Mouse (Mus musculus) megakaryocyte-erythroid progenitor cell, adult 5-6 weeks (primary cell): ENCODE data around the gene Serinc5. TPM values are rescaled to one million over a fixed set of nuclear protein-coding genes. Genes with fewer than 3 reads are reported as not detected.
A peak's percentile ranks its signal among the peaks of the same experiment; 100 is the strongest.

Source experiments
- ATAC-seq: replicated peaks from 2 replicates; pipeline ENCODE4 v1.8.0; 2016; ENCODE audit warnings: mild to moderate bottlenecking, inconsistent platforms; ENCODE audit not compliant: severe bottlenecking, poor library complexity, low FRiP score, low TSS enrichment
- total RNA-seq, 2 experiments: library from RNA; stranded (forward) in 1 of 2; stranded (reverse) in 1 of 2; fragments of 200-1000, 215-1000 nt in 1 of 2; fragments of >200 nt in 1 of 2; fragmentation: Nextera tagmentation in 1 of 2; gene quantifications; 2 replicates each; pipeline ENCODE4 v1.2.3; 2014 to 2017

Serinc5 gene
- total RNA-seq, 2 experiments from 2014 or later, result 23.7 to 34.0 TPM

DNA sequence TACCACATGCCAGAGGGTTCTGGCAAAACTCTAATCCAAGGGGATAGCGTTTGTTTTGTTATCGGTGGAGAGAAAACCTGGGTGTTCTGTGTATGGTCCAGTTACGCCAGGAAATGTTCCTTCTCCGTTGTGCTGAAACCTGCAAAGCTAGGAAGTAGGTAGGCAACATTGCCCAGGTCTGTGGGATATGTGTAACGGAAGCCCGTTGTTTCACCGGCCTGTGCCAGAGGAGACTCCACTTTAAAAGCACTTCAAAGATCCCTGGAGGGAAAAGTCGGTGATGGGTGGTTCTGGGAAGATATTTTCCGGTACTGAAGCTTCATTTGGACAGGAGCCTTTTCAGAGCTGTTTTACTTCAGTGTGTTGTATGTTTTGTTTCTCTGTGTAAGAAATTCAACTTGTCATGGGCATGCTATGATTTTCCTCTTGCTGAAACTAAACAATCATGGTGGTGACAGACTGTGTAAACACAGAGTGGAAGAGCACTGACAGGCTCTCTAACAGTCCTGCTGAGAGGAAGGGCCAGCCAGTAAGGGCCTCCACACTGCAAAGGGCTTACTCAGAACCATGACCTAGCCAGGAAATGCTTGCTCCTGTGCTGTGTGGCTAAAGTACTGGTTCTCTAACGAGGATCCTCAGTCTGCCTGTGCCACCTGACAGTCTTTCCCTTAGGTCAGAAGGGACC is 83.1 kb downstream of the Serinc5 start:
- no peak for ATAC-seq

GRCm38 (mm10) chr13:92696491-92696939 is 85.6 kb downstream of the Serinc5 start:
- no peak for ATAC-seq

- ATAC-seq, result no peak
These were observed 86.2 kb downstream of the Serinc5 start for GRCm38 (mm10) chr13:92697141-92697540.

DNA sequence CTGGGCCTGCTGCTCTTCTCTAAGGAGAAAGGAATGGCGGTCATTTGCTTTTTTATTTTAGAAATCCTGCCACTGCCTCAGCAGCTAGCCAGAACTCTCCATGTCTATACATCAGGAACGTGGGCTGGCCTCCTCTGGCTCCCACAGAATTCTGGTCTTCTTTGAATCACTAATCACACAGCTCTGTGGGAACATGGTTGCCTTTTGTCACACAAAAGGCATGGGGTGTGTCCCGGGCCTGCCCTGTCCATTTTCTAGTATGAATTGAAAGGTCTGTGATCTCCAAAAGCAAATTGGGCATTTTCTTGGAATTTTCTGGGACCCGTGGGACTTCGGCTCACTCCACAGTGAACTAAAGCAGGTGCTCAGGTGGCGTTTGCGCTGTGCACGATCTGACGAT is 87.9 kb downstream of the Serinc5 start:
- no peak for ATAC-seq

DNA sequence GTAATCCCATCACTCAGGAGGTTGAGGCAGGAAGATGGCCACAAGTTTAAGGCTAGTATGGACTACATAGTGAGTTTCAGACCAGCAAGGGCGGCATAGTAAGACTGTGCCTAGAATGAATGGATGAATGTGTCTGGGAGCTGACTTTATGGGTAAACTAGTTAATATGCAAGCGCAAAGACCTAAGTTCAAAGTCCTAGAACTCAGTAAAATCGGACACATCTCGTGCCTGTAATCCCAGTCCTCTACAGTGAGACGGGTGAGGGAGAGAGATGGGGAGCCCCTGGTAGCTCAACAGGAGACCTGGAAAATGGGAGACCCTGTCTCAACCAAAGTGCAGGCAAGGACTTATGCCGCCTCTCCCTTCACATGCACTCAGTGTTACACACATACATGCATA is 88.5 kb downstream of the Serinc5 start:
- ATAC-seq, result no peak

DNA sequence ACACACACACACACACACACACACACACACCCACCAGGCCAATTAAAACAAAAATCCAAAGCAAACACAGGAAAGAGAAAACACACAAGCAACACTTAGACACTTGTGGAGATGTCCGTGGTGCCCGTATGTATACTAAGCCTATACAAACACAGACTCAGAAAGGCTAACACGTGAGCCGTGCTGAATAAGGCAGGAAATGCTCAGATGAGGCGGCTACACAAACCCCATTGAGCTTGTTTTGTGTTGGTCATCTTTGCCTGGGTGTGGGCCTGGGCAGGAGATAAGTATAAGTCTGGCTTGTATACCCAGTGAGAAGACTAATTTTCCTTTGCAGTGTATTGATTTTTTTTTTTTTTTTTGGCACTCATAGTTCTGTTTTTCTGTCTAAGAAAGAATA is 91.1 kb downstream of the Serinc5 start:
- no peak for ATAC-seq

DNA sequence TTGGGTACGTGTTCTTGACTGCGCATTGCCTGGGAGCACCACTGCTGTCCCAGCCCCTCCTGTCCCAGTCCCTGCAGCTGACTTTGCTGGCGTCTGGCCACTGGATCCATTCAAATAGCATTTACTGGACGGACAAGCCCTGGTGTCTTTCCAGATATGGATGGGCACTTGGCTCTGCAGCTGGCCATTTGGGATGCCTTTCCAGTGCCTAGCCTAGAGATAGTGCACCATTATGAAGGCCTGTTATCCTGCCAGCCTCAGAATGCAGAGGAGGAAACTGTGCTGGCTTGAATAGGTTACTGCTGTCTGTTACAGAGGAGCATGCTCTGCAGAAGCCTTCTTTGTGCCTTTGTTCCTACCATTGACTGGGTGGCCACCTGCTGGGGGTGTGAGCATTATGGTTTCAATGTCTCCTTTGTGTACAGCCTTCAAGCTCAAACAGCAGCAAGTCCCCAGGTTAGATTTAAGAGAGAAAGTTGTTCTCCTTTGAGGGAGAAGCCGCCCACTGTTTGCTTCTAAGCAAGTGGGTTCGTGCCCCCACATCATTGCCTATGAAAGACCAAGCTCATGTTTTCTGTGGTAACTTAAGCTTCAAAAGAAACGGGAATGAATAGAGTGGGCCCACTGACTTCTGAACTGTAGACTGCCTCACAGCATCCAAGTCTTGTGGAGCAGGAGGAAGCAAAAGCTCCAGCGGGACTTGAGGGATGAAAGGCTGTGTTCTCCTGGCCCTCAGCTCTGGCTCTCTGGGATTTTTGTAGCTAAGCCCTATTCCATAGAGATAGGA is 92.5 kb downstream of the Serinc5 start:
- ATAC-seq, result no peak

GRCm38 (mm10) chr13:92704189-92704588 is 93.3 kb downstream of the Serinc5 start:
- ATAC-seq, result no peak

GRCm38 (mm10) chr13:92705016-92705535 is 94.2 kb downstream of the Serinc5 start:
- no peak for ATAC-seq

- ATAC-seq, result no peak
These were observed 95.6 kb downstream of the Serinc5 start for GRCm38 (mm10) chr13:92706342-92707061.

DNA sequence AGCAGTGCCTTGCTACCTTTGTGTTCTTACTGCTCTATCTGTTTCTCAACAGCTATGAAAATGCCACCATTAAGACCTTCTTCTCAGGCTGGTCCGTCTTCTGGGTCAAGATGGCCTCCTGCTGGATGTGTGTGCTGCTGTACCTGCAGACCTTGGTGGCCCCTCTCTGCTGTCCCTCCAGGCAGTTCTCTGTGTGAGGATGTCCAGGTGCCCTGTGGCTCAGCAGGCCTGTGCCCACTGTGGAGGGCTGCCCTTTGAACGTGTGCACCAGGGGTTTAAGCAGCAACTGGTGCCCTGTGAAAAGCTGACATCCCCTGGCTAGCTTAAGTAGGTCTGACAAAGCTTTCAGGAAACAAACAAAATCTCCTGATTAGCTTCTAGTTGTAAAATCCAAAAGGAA is 97.0 kb downstream of the Serinc5 start:
- ATAC-seq, result no peak

- no peak for ATAC-seq
These were observed 97.6 kb downstream of the Serinc5 start for GRCm38 (mm10) chr13:92708466-92708865.

- no peak for ATAC-seq
These were observed 98.6 kb downstream of the Serinc5 start for GRCm38 (mm10) chr13:92709535-92709934.

DNA sequence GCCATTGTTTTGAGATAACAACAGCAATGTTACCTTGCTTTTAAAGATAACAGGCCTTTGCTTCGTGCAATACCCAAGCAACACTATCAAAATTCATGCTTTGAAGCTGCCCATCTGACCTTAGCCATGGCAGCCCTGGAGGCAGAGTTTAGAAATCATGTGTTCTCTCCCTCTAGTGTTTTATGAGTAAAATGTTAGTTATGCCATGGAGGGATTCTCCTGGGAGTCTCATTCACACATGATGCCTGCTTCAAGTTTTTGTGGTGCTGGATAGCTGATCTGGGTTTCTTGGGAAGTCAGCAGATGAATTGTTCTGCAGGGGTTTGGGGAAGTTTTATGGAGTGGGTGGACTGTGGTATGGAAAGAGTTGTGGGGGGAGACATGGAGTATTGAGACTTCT is 99.5 kb downstream of the Serinc5 start:
- ATAC-seq, result no peak

GRCm38 (mm10) chr13:92711821-92712220 is 100.9 kb downstream of the Serinc5 start:
- ATAC-seq, result no peak

DNA sequence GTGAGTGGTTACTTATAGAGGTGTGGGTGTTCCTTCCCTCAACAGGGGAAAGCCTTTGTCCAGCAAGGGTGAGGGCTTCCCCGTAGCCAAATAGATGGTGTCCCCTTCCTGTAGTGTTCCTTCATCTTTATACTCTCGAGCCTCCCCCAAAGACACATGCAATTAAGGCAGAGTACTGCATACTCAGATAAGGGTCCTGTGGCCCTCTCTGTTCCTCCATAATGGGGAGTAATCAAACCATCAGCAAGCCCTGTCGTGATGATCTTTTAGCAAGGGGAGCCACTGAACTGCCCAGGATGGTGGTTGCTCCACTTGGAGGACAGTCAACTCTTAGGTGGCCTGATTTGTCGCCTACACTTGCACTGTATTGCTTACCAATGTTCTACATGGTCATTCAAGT is 101.7 kb downstream of the Serinc5 start:
- peak; percentile 30; the same call in 1 of the 2 replicates for ATAC-seq

- no peak for ATAC-seq
These were observed 107.2 kb downstream of the Serinc5 start for GRCm38 (mm10) chr13:92717851-92718665.

DNA sequence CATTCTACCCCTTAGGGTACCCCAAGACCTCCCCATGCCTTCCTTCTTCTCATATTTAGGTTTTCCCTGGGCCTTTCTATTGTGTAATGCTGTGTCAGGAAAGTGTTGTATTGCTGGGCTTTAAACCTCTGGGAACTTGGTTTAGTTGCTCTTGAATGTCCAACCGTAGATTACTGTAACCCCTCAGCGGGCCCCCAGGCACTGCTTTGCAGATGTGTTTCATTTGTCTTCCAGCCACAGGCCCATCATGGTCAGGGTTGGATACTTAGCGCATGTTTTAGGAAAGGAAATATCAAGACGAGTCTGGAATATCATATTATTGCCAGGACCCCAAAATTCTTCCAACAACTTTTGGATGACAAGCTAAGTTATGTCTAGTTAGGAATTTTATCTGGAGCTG is 110.1 kb downstream of the Serinc5 start:
- no peak for ATAC-seq

GRCm38 (mm10) chr13:92722389-92722788 is 111.5 kb downstream of the Serinc5 start:
- no peak for ATAC-seq
